In the genomic region with DNA sequence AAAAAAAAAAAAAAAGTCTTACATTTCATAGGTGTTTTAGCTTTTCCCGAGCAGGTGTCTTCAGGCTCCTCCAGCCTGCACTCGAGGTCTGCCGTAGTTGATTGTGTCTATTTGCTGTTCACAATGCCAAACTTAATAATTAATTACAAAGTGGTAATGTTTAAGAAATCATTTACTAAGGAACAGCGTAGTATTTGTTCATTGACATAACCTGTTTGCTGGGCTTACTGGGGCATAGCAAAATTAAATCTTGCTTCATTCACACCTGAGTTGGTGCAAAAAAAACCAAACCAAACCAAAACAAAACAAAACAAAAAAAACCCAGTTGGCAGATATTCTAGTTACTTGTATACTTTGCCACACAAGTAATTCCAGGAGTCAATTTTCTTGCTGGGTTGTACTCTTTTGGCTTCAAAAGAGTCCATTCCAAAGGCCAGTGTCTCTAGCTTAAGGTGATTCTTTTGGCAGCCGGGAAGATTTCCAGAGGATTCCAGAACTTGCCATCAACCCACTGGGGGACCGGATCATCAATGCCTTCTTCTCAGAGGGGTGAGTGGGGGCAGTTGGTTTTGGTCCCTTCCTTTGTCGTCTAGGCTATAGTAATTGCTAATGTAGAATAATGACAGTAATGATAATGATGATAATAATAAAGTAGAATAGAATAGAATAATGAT, we compare ENCODE assay signal across 21 mouse cellular contexts. TPM values are rescaled to one million over a fixed set of nuclear protein-coding genes. Genes with fewer than 3 reads are reported as not detected.
DNase-seq lines count a peak whose midpoint lies in the region; ATAC-seq and TF ChIP-seq lines count a peak whose summit lies in the region.
"Had no signal": no experiment of that assay in that cellular context is flagged by ENCODE, and none has a peak within 500 bp of the region (broad histone marks: within the 10 kb centered on the region; RNA-seq: fewer than 3 reads in every experiment).

No protein-coding gene starts in this region.

- TF ChIP-seq EP300 in MEL (IDR thresholded peaks at IDR 0.05; ENCODE audit: low read depth in 1 of 2, low read length in 2 of 2): no peak

- H3K4me2 ChIP-seq in intestine, embryonic 16.5 days (ENCODE audit: low read depth, low read length): no peak overlapping the region
- no peak overlapping the region for H3K4me2 ChIP-seq in kidney, embryonic 16.5 days (replicated peaks; ENCODE audit: low read depth, low read length)
- H3K4me2 ChIP-seq in stomach, embryonic 15.5 days: no peak overlapping the region
- H3K4me2 ChIP-seq: limb, embryonic 15.5 days; midbrain, embryonic 12.5 days; neural tube, embryonic 12.5 days had no signal

- TF ChIP-seq RAD21 in MEL (IDR thresholded peaks at IDR 0.05; ENCODE audit: low read depth, low read length): no peak

- no peak overlapping the region for H3K9ac ChIP-seq in MEL (ENCODE audit: control insufficient read depth, low read depth, low read length, poor library complexity, severe bottlenecking)
- H3K9ac ChIP-seq in intestine, embryonic 16.5 days (ENCODE audit: low read depth, low read length): no peak overlapping the region
- no peak overlapping the region for H3K9ac ChIP-seq in kidney, embryonic 16.5 days (replicated peaks; ENCODE audit: low read length)
- no peak overlapping the region for H3K9ac ChIP-seq in stomach, embryonic 15.5 days
- H3K9ac ChIP-seq: limb, embryonic 15.5 days; midbrain, embryonic 12.5 days; neural tube, embryonic 12.5 days had no signal

- no peak for TF ChIP-seq POLR2A in MEL (IDR thresholded peaks at IDR 0.05; ENCODE audit: control insufficient read depth in 1 of 2, insufficient read depth in 1 of 2, low read depth in 1 of 2, low read length in 2 of 2, poor library complexity in 1 of 2)

- H3K9me3 ChIP-seq in MEL (replicated peaks; ENCODE audit: insufficient read depth, low read length): no peaks in the 10 kb centered on the region
- no peaks in the 10 kb centered on the region for H3K9me3 ChIP-seq in intestine, embryonic 16.5 days (ENCODE audit: control insufficient read depth, low read length)
- H3K9me3 ChIP-seq in kidney, embryonic 16.5 days (ENCODE audit: low read length): no peaks in the 10 kb centered on the region
- H3K9me3 ChIP-seq in stomach, embryonic 15.5 days: no peaks in the 10 kb centered on the region
- H3K9me3 ChIP-seq in heart, embryonic 10.5 days: no peaks in the 10 kb centered on the region
- H3K9me3 ChIP-seq: limb, embryonic 15.5 days; midbrain, embryonic 12.5 days; neural tube, embryonic 12.5 days had no signal

- H3K36me3 ChIP-seq in MEL (ENCODE audit: control insufficient read depth in 1 of 2, insufficient read depth in 2 of 2, low read length in 2 of 2): no peaks in the 10 kb centered on the region; a peak in 3 of 4 replicates
- H3K36me3 ChIP-seq in intestine, embryonic 16.5 days (ENCODE audit: control insufficient read depth, insufficient read depth, low read length): no peaks in the 10 kb centered on the region
- 0 out of 2 replicates have a peak, but pooled peaks cover 4% of the 10 kb centered on the region for H3K36me3 ChIP-seq in kidney, embryonic 16.5 days (ENCODE audit: insufficient read depth, low read length)
- H3K36me3 ChIP-seq in stomach, embryonic 15.5 days: no peaks in the 10 kb centered on the region
- peaks cover 15% of the 10 kb centered on the region; the same call in 1 of the 2 replicates for H3K36me3 ChIP-seq in heart, embryonic 10.5 days

- 0 out of 2 replicates have a peak, but pooled peaks have one; percentile 11 for ATAC-seq in intestine, embryonic 16.5 days
- ATAC-seq in kidney, embryonic 16.5 days (ENCODE audit: low FRiP score, low TSS enrichment): peak; percentile 61; the same call in 1 of the 2 replicates
- ATAC-seq in stomach, embryonic 15.5 days (ENCODE audit: insufficient read depth, low FRiP score, low read depth): peak; percentile 43; the same call in 1 of the 2 replicates
- ATAC-seq: forebrain, embryonic 14.5 days; Patski had no signal

- no peaks in the 10 kb centered on the region for H3K4me1 ChIP-seq in MEL (ENCODE audit: control insufficient read depth in 1 of 2, insufficient read depth in 2 of 2, low read length in 2 of 2)
- H3K4me1 ChIP-seq in intestine, embryonic 16.5 days (ENCODE audit: control insufficient read depth, insufficient read depth, low read length): no peaks in the 10 kb centered on the region
- no peaks in the 10 kb centered on the region for H3K4me1 ChIP-seq in kidney, embryonic 16.5 days (ENCODE audit: insufficient read depth, low read length)
- no peaks in the 10 kb centered on the region for H3K4me1 ChIP-seq in stomach, embryonic 15.5 days
- 0 out of 2 replicates have a peak, but pooled peaks cover 3% of the 10 kb centered on the region for H3K4me1 ChIP-seq in heart, embryonic 10.5 days
- H3K4me1 ChIP-seq: limb, embryonic 15.5 days; midbrain, embryonic 12.5 days; neural tube, embryonic 12.5 days had no signal

- no peak overlapping the region for H3K4me3 ChIP-seq in MEL (ENCODE audit: control insufficient read depth in 1 of 2, insufficient read depth in 1 of 2, low read depth in 2 of 2, low read length in 2 of 2)
- H3K4me3 ChIP-seq in intestine, embryonic 16.5 days (ENCODE audit: low read length): no peak overlapping the region
- H3K4me3 ChIP-seq in kidney, embryonic 16.5 days (ENCODE audit: low read length): no peak overlapping the region
- H3K4me3 ChIP-seq in stomach, embryonic 15.5 days (replicated peaks): no peak overlapping the region
- H3K4me3 ChIP-seq in heart, embryonic 10.5 days: no peak overlapping the region
- H3K4me3 ChIP-seq: layer of hippocampus, adult 2 months; limb, embryonic 15.5 days; midbrain, embryonic 12.5 days; neural tube, embryonic 12.5 days had no signal

- no peaks in the 10 kb centered on the region; the same call in 1 of the 2 replicates for H3K79me2 ChIP-seq in MEL (ENCODE audit: control insufficient read depth, insufficient read depth, low read length, poor library complexity)

- 73% methylated on average over 7 of the region's 7 CpGs for WGBS in intestine, embryonic 16.5 days
- WGBS in kidney, embryonic 16.5 days: 73% methylated on average over 7 of the region's 7 CpGs
- 69% methylated on average over 7 of the region's 7 CpGs for WGBS in stomach, embryonic 15.5 days
- 88% methylated on average over 7 of the region's 7 CpGs for WGBS in heart, embryonic 10.5 days

- DNase-seq in MEL (ENCODE audit: low read depth, low spot score): no peak
- no peak for DNase-seq in ovary, postnatal 14 days (ENCODE audit: low spot score)
- DNase-seq in right cerebral cortex, adult 2 months (ENCODE audit: low spot score in 2 of 2): no peak
- DNase-seq in heart, embryonic 10.5 days (ENCODE audit: low spot score): no peak
- DNase-seq: adrenal gland, postnatal 10 days; cerebellum, adult 9-11 months; gastrocnemius, postnatal 14 days; layer of hippocampus, postnatal 36 days; right cerebral cortex, adult 18-20 months; thymus, adult 2 months had no signal

- no peaks in the 10 kb centered on the region for H3K27me3 ChIP-seq in MEL (ENCODE audit: control insufficient read depth in 1 of 2, insufficient read depth in 2 of 2, low read length in 2 of 2)
- no peaks in the 10 kb centered on the region for H3K27me3 ChIP-seq in intestine, embryonic 16.5 days (replicated peaks; ENCODE audit: control insufficient read depth, insufficient read depth, low read length)
- no peaks in the 10 kb centered on the region for H3K27me3 ChIP-seq in kidney, embryonic 16.5 days (ENCODE audit: insufficient read depth, low read length)
- no peaks in the 10 kb centered on the region for H3K27me3 ChIP-seq in stomach, embryonic 15.5 days (replicated peaks)
- no peaks in the 10 kb centered on the region for H3K27me3 ChIP-seq in heart, embryonic 10.5 days (ENCODE audit: insufficient read depth, poor library complexity, severe bottlenecking)
- H3K27me3 ChIP-seq: limb, embryonic 15.5 days; midbrain, embryonic 12.5 days; neural tube, embryonic 12.5 days; Patski had no signal

- TF ChIP-seq CTCF in MEL (IDR thresholded peaks at IDR 0.05 in 2 of 3, conservative IDR thresholded peaks at IDR 0.05 in 1 of 3; ENCODE audit: control insufficient read depth in 1 of 3, insufficient read depth in 1 of 3, low read depth in 2 of 3, low read length in 3 of 3, poor library complexity in 1 of 3, severe bottlenecking in 1 of 3): no peak

- no peak overlapping the region for H3K27ac ChIP-seq in MEL (ENCODE audit: control insufficient read depth, low read depth, low read length)
- no peak overlapping the region for H3K27ac ChIP-seq in intestine, embryonic 16.5 days (ENCODE audit: low read length)
- no peak overlapping the region for H3K27ac ChIP-seq in kidney, embryonic 16.5 days (ENCODE audit: low read length)
- H3K27ac ChIP-seq in stomach, embryonic 15.5 days: no peak overlapping the region
- H3K27ac ChIP-seq in heart, embryonic 10.5 days: no peak overlapping the region
- H3K27ac ChIP-seq: layer of hippocampus, adult 2 months; limb, embryonic 15.5 days; midbrain, embryonic 12.5 days; neural tube, embryonic 12.5 days had no signal

RNA-seq across cellular contexts. Expression of gene Chp1, which starts 18.8 kb away (rescaled TPM):
- total RNA-seq in MEL (2012; rRNA removed): 32.5 and 35.4 TPM in 2 replicates
- 10 to 100 TPM in 1 of 2 experiments, not detected in 1; 74.8 TPM for polyA plus RNA-seq in MEL (2012; ENCODE audit: insufficient read depth in 1 of 2, insufficient read length in 2 of 2, low read depth in 1 of 2, low replicate concordance in 2 of 2, missing spikeins in 1 of 2)
- 56.7 and 60.6 TPM in 2 replicates for polyA plus RNA-seq in intestine, embryonic 16.5 days (2015; fragmentation: Nextera tagmentation; extraction: Ambion mirVana)
- polyA plus RNA-seq in kidney, embryonic 16.5 days (2015; fragmentation: Nextera tagmentation; extraction: Ambion mirVana): 66.1 and 68.6 TPM in 2 replicates
- 68.1 and 73.6 TPM in 2 replicates for polyA plus RNA-seq in stomach, embryonic 15.5 days (2015; fragmentation: Nextera tagmentation; extraction: Ambion mirVana)
- 42.4 and 47.4 TPM in 2 replicates for polyA plus RNA-seq in heart, embryonic 10.5 days (2016; fragmentation: Nextera tagmentation; extraction: Ambion mirVana)

RNA-seq across cellular contexts. Expression of gene Exd1, which starts 18.9 kb away (rescaled TPM):
- 0.27 and 0.29 TPM in 2 replicates for total RNA-seq in MEL (2012; rRNA removed)
- under 1 TPM in 1 of 2 experiments, not detected in 1; 0.88 TPM for polyA plus RNA-seq in MEL (2012; ENCODE audit: insufficient read depth in 1 of 2, insufficient read length in 2 of 2, low read depth in 1 of 2, low replicate concordance in 2 of 2, missing spikeins in 1 of 2)
- 0.36 and 0.39 TPM in 2 replicates for polyA plus RNA-seq in intestine, embryonic 16.5 days (2015; fragmentation: Nextera tagmentation; extraction: Ambion mirVana)
- 0.41 and 0.84 TPM in 2 replicates for polyA plus RNA-seq in kidney, embryonic 16.5 days (2015; fragmentation: Nextera tagmentation; extraction: Ambion mirVana)
- polyA plus RNA-seq in stomach, embryonic 15.5 days (2015; fragmentation: Nextera tagmentation; extraction: Ambion mirVana): 0.42 and 0.48 TPM in 2 replicates
- 0.31 and 0.34 TPM in 2 replicates for polyA plus RNA-seq in heart, embryonic 10.5 days (2016; fragmentation: Nextera tagmentation; extraction: Ambion mirVana)
- total RNA-seq: hematopoietic stem cell, adult 5-6 weeks; monocyte, adult 5-6 weeks had no signal

RNA-seq across cellular contexts. Expression of gene Nusap1, which starts 51.8 kb away (rescaled TPM):
- total RNA-seq in MEL (2012; rRNA removed): 17.0 and 25.0 TPM in 2 replicates
- polyA plus RNA-seq in MEL (2012; ENCODE audit: insufficient read depth in 1 of 2, insufficient read length in 2 of 2, low read depth in 1 of 2, low replicate concordance in 2 of 2, missing spikeins in 1 of 2): 10 to 100 TPM in 1 of 2 experiments, not detected in 1; 28.2 TPM
- polyA plus RNA-seq in intestine, embryonic 16.5 days (2015; fragmentation: Nextera tagmentation; extraction: Ambion mirVana): 50.5 and 57.1 TPM in 2 replicates
- 73.2 and 78.0 TPM in 2 replicates for polyA plus RNA-seq in kidney, embryonic 16.5 days (2015; fragmentation: Nextera tagmentation; extraction: Ambion mirVana)
- 68.5 and 69.7 TPM in 2 replicates for polyA plus RNA-seq in stomach, embryonic 15.5 days (2015; fragmentation: Nextera tagmentation; extraction: Ambion mirVana)
- 52.0 and 56.7 TPM in 2 replicates for polyA plus RNA-seq in heart, embryonic 10.5 days (2016; fragmentation: Nextera tagmentation; extraction: Ambion mirVana)

RNA-seq across cellular contexts. Expression of gene Oip5, which starts 52.0 kb away (rescaled TPM):
- total RNA-seq in MEL (2012; rRNA removed): 18.1 and 26.4 TPM in 2 replicates
- 10 to 100 TPM in 1 of 2 experiments, not detected in 1; 29.6 TPM for polyA plus RNA-seq in MEL (2012; ENCODE audit: insufficient read depth in 1 of 2, insufficient read length in 2 of 2, low read depth in 1 of 2, low replicate concordance in 2 of 2, missing spikeins in 1 of 2)
- 18.2 and 23.6 TPM in 2 replicates for polyA plus RNA-seq in intestine, embryonic 16.5 days (2015; fragmentation: Nextera tagmentation; extraction: Ambion mirVana)
- 28.9 and 31.2 TPM in 2 replicates for polyA plus RNA-seq in kidney, embryonic 16.5 days (2015; fragmentation: Nextera tagmentation; extraction: Ambion mirVana)
- 24.2 and 27.1 TPM in 2 replicates for polyA plus RNA-seq in stomach, embryonic 15.5 days (2015; fragmentation: Nextera tagmentation; extraction: Ambion mirVana)
- 30.1 and 30.8 TPM in 2 replicates for polyA plus RNA-seq in heart, embryonic 10.5 days (2016; fragmentation: Nextera tagmentation; extraction: Ambion mirVana)

Comparison
In these comparisons a context has a peak if more than half of its experiments do, and no peak if none do; other contexts are left out.
1. ATAC-seq: peak in every context shown above with its lines; median percentile 61 in kidney, embryonic 16.5 days; 43 in stomach, embryonic 15.5 days; 11 in intestine, embryonic 16.5 days.